Mouse (Mus musculus): ENCODE results near the gene Cnpy2.
"Not testable (repeated sequence)": the region's sequence is repeated elsewhere in the genome, so short reads cannot be mapped to it uniquely, and the experiment has no call there.

Cnpy2 gene

DNA sequence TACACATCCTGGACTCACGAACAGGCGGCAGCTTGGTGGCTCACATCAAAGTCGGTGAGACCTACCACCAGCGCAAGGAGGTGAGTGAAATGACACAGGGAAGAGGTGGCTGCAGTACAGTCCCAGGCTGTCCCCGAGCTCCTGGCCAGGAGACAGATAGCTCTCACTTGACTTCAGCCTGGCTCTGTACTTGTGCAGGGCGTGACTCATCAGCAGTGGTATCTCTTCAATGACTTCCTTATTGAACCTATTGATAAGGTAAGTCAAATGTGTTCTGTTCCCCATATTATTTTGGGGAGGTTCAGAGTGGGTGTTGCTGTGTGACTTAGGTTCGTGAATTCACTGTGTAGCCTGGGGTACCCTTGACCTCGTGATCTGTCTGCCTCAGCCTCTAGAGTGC is 6.7 kb upstream of the Cnpy2 start:
- no peak for DNase-seq

DNA sequence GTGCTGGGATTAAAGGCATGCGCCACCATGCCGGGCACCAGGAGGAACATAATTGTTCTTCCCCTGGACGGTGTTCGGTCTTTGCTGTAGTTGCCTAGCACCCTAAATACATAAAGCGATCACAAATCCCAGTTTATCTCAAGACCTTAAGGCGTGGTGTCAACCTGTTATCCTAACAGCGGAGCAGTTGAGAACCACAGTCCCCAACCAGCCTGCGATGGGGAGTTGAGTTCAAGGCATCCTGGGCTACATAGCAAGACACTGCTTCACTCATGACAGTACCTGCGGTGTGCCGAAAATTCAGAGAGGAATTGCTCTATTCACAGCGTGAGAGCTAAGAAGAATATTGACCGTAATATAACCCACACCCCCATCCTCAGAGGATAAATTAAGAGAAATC is 618 bp upstream of the Cnpy2 start:
- DNase-seq = no peak

DNA sequence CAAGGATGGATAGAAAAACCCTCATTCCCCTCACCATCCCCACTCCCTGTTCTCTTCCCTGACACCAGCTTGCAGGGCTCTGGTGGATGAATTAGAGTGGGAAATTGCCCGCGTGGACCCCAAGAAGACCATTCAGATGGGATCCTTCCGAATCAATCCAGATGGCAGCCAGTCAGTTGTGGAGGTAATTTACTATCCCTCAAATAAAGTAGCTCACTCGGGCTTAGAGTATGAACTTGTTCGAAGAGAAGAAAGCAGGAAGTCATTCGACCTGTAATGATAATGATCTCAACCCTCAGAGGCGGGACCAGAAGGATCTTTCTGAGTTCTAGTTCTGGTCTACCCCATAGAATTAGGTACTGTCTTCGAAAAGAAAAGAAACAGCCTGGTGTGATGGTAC is 1.3 kb downstream of the Cnpy2 start:
- no peak for DNase-seq

DNA sequence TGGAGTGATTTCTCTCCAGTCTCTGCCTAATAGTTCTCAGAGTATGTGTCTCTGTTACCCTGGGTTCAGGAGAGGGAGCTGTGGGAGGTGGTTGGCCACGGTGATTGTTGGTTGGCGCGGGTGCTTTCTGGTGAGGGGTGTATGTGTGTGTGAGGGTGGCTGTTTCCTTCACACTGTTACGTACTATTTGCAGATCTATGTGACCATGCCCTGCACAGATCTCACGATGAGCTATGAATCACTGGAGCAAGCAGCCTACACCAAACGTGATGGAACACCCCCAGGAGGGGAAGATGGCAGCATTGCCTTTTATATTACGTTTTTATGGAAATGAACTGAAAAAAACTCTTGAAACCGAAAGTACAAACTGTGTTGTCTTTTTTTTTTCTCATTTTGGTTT is 4.6 kb downstream of the Cnpy2 start:
- no peak for DNase-seq

DNA sequence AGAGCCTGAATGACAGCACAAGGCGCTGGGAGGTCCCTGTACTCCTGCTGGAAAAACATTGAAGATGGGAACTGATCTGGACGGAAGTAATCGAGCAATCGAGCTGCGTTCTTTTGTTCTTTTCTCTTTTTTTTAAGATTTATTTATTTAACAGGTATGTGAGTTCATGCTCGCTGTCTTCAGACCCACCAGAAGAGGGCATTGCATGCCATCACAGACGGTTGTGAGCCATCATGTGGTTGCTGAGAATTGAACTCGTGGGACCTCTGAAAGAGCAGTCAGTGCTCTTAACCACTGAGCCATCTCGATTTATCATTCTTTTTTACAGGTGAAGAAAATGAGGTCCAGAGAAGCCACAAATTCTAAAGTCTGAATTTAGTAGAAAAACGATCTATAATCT is 5.4 kb downstream of the Cnpy2 start:
- DNase-seq = no peak

DNA sequence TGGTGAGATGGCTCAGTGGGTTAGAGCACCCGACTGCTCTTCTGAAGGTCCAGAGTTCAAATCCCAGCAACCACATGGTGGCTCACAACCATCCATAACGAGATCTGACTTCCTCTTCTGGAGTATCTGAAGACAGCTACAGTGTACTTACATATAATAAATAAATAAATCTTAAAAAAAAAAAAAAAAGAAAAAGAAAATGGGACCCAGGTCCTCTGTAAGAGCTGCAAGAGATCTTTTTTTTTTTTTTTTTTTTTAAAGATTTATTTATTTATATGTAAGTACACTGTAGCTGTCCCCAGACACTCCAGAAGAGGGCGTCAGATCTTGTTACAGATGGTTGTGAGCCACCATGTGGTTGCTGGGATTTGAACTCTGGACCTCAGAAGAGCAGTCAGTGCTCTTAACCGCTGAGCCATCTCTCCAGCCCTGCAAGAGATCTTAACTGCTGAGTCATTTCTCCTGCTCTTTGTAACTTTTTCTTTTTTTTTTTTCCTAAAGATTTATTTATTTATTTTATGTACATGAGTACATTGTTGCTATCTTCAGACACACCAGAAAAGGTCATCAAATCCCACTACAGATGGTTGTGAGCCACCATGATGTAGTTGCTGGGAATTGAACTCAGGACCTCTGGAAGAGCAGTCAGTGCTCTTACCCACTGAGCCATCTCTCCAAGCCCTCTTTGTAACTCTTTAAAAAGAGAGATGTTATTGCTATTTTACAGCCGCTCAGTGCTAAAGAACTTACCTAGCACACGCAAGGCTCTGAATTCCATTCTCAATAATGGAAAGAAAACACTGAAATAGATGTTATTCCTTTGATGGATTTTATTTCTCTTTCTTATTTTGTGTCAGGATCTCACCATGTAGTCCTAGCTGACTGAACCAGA is 10.3 kb downstream of the Cnpy2 start:
- DNase-seq = not testable (repeated sequence)

DNA sequence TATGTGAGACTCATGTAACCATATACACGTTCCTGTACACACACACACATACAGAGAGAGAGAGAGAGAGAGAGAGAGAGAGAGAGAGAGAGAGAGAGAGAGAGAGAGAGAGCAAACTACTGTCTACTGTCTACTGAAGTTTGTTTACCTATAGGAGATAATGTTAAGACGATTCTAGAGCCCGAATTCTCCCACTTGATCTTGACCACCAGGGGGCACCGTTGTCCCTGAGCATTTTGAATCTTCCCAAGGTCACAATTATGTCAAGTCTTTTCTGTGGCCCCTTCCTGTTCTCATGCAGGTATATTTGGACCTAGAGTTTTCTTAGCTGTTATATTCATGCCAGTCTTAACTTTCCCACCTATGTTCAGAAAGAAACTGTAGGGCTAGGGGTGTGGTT is 13.3 kb downstream of the Cnpy2 start:
- DNase-seq = peak; percentile 65 to 84

DNA sequence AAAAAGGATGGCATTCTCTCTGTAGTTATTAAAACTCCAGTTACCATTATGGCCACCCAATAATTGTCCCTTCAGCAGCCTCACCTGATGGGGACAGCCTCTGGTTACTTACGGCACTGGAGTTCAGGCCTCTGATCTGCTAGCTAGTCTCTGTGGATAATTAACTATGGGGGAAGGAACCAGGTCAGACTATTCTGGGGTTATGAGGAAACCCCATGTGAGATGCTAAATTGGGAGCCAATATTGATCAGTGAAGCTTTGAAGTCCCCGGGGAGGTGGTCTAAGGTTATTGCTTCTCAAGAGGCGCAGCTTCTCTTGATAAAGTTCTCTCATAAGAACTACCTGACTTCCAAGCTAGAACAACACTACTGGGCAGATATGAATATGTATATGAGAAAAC is 13.9 kb downstream of the Cnpy2 start:
- DNase-seq = no peak

DNA sequence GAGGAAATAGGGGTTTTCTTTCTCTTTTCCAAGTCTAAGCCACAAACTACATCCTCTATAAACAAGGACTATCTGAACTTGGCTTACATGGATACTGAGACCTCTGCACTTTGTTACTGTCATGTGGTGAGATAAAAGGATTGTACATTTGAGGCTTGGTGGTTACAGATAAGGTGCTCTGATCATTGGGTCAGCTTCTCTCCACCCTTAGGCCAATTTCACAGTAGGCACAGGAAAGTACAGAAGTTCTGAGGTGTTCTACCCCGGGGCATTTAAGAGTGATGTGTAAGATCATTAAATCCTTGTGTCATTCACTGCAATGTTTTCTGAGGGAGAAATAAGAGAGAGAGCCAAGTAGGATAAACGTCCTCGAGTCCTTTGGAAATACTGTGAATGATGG is 14.3 kb downstream of the Cnpy2 start:
- no peak for DNase-seq

DNA sequence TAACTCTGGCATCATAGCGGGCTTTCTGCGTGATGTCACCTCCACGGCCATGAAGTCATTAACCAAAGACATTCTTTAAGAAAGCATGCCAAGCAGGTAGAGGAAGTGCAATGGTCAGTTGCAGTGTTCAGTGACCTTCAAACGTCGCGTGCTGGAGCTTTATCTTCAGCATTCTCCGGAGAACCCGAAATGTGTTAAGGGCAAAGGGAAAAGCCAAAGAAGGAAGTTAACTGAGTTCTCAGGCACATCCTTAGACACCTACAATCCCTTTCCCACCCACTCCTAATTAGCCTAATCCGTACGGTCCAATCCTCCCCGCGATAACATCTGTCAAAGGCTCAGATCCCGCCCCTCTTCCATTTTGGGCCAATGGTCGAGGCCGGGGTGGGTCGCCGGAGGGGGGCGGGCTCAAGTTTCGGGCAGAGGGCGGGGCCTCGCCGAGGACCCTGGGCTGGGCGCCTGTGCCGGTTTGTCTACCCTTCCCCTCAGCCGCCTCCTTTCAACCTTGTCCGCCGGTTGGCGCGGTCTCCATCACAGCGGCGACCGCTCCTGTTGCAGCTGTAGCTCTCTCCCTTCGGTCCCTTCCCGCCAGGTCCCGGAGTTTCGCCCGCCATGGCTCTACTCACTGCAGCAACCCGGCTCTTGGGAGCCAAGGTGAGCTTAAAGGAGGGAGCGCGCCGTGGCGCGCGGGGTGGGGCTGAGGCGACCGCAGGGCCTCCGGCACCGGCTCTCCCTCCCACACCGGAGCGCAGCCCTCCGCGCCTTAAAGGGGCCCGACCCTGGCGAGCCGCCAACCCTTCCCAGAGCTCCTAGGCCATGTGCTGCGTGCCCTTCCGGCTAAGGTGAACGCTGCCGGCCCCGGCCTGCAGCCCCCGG is 15.3 kb downstream of the Cnpy2 start, which contains the start of gene Cs:
Gene Cs (plus strand): TSS at position 429 of the 876 bp plus-strand sequence.
- peak; percentile 97 to 98 for DNase-seq

DNA sequence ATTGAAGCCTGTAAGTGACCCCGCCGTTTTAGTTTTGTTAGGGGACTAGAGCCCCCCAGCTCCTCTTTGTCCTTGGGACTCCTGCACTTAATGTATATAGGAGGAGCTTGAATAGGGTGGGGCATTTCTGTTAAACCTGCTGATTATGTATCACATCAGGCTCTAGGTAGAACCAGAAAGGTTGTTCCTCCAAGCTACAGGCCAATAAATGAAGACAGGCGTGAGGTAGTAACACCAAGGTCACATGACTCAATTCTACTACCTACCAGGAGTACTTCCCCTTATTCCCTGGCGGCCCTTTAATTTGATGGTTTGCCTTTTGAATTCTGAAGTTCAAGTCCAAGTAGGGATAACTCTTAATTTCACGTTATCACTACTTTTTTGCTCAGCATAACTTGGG is 16.2 kb downstream of the Cnpy2 start:
- no peak for DNase-seq

DNA sequence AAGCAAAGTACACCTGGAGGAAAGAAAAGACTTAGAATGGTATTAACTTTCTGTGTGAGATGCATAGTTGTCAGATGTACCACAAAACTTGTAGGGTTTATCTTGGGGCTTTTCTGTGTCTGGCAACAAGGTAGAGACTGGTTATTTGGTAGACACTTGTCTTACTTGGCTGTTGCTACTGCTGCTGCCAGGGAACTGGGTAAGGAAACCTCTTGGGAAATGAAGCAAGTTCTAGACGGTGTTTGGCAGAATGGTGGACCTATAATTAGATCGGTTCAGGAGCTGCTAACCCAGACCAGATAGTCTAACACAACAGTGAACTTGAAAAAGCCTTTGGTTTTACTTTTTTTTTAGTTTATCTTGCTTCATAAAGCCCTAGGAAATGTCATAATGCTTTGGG is 16.7 kb downstream of the Cnpy2 start:
- DNase-seq = no peak

DNA sequence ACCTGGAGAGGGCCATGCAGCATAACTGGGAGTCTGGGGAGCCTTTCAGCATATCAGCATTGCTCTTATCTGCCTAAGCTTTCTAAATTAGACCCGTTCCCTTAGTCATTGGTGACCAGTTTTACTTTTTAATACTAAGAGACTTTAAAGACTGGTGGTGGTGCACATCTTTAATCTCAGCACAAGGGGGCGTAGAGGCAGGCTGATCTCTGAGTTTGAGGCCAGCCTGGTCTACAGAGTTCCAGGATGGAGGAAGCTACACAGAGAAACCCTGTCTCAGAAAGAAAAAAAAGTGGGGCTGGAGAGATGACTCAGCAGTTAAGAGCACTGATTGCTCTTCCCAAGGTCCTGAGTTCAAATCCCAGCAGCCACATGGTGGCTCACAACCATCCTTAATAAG is 18.0 kb downstream of the Cnpy2 start:
- no peak for DNase-seq

DNA sequence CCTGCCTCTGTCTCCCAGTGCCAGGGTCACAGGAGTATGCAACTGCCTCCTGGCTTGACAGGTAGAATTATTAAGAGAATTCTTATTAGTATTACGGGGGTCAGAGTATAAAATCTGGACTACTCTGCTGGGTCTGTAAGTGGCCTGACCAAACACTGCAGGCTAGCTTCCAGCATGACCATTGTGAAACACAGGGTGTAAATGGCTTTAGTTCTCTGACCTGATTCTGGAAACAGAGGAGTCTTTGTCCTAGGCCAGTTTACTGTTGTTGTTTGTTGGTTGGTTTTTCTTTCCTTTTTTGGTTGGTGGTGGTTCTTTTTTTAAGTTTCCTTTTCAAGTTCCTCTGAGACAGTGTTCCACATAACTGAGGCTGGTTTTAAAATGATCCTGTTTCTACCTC is 21.2 kb downstream of the Cnpy2 start:
- no peak for DNase-seq

DNA sequence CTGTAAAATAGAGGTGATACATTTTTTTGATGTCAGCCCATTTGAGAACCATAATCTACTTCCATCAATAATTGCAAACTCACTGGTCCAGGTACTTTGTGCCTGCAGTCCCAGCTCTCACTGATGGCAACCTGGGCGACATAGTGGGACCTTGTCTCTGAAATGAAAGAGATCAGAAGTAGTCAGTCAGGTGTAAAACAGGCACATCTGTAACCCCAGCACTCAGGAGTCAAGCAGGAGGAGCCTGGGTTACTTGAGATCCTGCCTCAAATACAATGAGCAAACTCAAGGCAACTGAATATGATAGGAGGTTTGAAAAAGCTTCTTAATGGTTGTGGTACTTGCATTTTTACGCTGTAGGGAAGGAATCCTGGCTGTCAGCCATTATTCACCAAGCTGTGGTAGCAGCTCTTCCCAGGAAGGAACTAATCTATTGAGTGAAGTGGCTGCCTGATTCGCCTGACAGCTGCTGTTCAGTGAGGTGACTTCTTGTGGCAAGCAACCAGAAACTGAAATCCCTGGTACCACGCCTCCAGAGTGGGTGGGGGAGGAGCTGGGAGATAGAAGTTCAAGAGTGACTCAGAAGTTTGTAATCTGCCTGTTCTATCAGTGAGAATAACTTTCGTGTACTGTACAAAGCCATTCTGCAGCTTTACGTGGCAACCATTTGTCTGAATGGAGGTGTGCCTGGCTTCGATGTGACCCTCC is 22.5 kb downstream of the Cnpy2 start:
- DNase-seq = peak; percentile 84 to 87

DNA sequence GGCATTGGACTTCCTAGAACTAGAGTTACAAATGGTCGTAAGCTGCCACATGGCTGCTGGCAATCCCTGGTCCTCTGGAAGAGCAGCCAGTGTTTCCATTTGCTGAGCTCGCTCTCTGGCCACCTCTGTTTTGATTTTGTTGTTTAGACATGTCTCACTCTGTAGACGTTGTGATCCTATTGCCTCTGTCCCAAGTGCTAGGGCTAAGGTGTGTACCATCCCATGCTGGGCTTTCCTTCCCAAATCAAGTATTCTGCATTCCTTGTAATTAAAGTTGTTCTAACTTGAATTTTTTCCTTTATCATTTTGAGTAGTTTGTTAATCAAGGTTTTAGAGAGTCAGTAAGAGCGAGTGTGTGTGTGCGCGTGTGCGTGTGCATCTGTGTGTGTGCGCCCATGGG is 25.3 kb downstream of the Cnpy2 start:
- no peak for DNase-seq

DNA sequence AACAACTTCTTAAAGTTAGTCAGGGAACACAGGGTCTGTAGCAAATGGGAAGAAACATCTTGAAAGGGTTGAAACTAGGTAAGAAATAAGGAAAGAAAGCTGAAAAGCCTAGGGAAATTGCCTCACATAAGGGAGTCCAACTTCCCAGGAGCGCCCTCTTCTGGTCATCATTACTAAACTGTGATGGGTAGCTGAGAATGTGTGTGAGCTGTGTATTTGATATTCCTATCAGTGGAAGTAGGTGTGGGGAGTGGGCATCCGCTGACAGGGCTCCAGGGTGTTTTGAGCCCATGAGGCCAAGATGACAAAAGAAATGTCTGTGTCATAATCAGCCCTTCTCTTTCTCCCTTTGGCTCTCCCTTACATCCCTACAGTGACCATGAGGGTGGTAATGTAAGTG is 36.5 kb downstream of the Cnpy2 start:
- DNase-seq = peak in 1 of 2 experiments; percentile 63

DNA sequence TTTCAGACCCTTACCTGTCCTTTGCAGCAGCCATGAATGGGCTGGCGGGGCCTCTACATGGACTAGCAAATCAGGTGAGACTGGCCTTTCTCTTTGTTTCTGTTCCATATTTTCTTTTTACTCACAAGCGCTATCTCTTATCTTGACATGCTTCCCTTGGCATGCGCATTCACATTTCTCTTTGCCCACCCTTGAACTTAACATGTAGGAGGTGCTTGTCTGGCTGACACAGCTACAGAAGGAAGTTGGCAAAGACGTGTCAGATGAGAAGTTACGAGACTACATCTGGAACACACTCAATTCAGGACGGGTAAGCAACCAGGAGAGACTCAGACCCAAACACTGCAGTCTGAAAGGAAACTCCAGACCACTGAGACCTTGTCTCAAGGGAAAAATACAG is 37.0 kb downstream of the Cnpy2 start:
- DNase-seq = no peak

DNA sequence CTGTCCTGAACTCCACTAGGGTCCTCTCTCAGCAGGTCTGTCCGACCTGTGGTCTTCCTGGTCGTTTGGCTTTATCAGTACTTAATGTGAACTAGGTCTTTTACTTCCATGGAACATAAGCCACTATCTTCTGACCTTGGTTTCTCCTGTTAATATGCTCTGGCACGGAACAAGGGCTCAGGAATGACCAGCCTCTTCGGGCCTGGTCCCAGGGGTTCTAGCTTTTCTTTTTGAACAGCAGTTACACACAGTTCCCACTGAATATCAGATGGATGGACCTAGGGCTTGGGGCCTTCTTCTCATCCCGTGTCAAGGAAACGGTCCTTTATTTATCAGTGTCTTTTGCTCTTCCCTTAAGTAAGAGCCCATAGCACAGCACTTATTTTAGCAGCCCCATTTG is 39.6 kb downstream of the Cnpy2 start:
- DNase-seq = no peak

DNA sequence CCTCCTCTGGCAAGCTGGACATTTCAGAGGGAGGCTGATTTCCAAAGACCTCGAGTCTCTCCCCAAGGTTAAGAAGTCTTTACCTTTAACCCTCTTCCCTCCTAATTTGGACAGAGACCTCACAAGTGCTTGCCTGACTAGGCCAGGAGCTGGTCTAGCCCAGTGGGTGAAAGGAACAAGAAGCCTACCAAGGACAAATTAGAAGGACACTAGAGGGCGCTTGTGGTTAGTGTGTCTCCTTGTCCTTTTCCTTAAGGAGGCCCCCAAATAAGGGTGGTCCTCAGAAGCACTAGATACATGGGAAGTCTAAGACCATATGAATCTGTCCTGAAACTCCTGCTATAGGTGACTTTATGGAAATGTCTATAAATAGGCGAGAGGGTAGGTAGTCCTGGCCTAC is 40.3 kb downstream of the Cnpy2 start:
- DNase-seq = no peak

DNA sequence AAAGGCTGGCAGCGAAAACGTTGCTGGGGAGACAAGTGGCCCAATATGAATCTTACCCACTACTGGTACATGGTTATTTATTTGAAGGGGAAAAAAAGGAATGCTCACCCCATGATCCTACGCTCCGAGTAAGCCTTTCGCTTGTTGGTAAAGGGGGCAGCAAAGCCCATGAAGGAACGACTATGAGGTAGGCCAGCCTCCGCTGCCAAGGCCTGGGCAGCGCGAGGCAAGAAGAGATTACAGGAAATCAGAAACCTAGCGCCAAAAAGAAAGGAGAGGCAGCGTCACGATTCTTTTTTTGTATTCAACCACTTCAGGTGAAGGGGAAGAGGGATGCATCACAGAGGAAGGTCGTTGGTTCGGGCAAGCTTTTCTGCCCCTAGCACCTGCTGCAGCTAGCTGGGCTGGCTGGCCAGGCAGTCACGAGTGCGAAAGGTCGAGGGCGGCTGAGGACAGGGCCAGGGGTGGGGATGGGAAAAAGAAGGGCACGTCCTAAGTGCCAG is 45.7 kb downstream of the Cnpy2 start:
- DNase-seq = no peak

DNA sequence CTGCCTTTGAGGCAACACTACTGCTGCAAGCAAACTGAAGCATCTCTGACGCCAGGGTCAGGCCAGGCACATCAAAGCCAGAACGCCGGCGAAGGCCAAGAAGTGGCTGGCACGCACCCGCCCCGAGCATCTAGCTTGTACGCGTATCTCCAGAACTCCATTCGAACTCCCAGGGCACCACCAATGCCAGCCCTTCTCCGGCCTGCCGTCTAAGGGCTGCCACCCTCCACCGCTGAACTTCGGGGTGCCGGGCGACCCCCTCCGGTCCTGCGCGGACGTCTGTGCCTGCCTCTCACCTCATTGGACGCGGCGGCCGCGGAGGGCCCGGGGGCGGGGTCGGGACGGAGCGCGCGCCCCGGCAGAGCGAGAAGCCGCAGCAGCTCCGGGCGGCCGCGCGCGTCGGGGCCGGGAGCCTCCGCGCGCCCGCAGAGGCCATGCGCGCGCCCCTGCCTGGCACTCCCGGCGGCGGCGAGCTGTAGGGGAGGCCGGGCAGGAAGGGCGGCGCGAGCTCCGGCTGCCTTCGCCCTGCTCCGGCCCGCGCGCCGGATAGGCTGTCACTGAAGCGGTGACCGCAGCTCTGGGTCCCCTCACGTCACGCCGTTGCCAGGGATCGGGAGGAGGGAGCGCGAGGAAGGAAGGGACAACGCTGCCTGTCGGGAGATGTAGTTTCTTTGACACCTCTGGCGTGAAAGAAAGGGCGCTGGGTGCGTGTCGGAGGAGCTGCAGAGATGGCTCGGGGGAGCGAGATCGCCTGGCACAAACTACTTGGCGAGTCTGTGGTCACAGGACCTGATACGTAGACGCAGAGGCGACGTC is 46.4 kb downstream of the Cnpy2 start, which contains the start of gene Coq10a:
Gene Coq10a (minus strand): TSS at position 596 of the 816 bp plus-strand sequence.
- DNase-seq = peak; percentile 94 to 97
